Mouse (Mus musculus): ENCODE data around the gene Sept12.
A peak's percentile ranks its signal among the peaks of the same experiment; 100 is the strongest.

Gene Sept12

GRCm38 (mm10) chr16:4974521-4974920 lies 23.1 kb downstream of the Sept12 start:
- DNase-seq (ENCODE audit: low spot score) = no peak

GRCm38 (mm10) chr16:4971626-4972025 lies 26.0 kb downstream of the Sept12 start:
- no peak for DNase-seq (ENCODE audit: low spot score)

- DNase-seq (ENCODE audit: low spot score) = no peak
Observed at GRCm38 (mm10) chr16:4969055-4969843, 28.4 kb downstream of the Sept12 start.

- DNase-seq (ENCODE audit: low spot score) = no peak
Observed at GRCm38 (mm10) chr16:4968426-4968825, 29.2 kb downstream of the Sept12 start.

- DNase-seq (ENCODE audit: low spot score) = no peak
Observed at GRCm38 (mm10) chr16:4965392-4966129, 32.1 kb downstream of the Sept12 start.

GRCm38 (mm10) chr16:4964731-4965391 lies 32.8 kb downstream of the Sept12 start:
- DNase-seq (ENCODE audit: low spot score) = no peak

GRCm38 (mm10) chr16:4963797-4964709 lies 33.6 kb downstream of the Sept12 start, which contains the start of gene Anks3:
Gene Anks3 (minus strand): TSS chr16:4964205.
- DNase-seq (ENCODE audit: low spot score) = peak; percentile 90

GRCm38 (mm10) chr16:4963346-4963745 lies 34.3 kb downstream of the Sept12 start:
- no peak for DNase-seq (ENCODE audit: low spot score)

- no peak for DNase-seq (ENCODE audit: low spot score)
Observed at GRCm38 (mm10) chr16:4960260-4960659, 37.4 kb downstream of the Sept12 start.

GRCm38 (mm10) chr16:4957446-4957845 lies 40.2 kb downstream of the Sept12 start:
- DNase-seq (ENCODE audit: low spot score) = no peak

GRCm38 (mm10) chr16:4956609-4957008 lies 41.0 kb downstream of the Sept12 start:
- no peak for DNase-seq (ENCODE audit: low spot score)

GRCm38 (mm10) chr16:4947378-4947777 lies 50.3 kb downstream of the Sept12 start:
- DNase-seq (ENCODE audit: low spot score) = no peak

GRCm38 (mm10) chr16:4946155-4946554 lies 51.5 kb downstream of the Sept12 start:
- DNase-seq (ENCODE audit: low spot score) = no peak

- DNase-seq (ENCODE audit: low spot score) = no peak
Observed at GRCm38 (mm10) chr16:4945415-4945814, 52.2 kb downstream of the Sept12 start.

GRCm38 (mm10) chr16:4943431-4943830 lies 54.2 kb downstream of the Sept12 start:
- DNase-seq (ENCODE audit: low spot score) = no peak

- no peak for DNase-seq (ENCODE audit: low spot score)
Observed at GRCm38 (mm10) chr16:4942868-4943267, 54.8 kb downstream of the Sept12 start.

- no peak for DNase-seq (ENCODE audit: low spot score)
Observed at GRCm38 (mm10) chr16:4941016-4941415, 56.6 kb downstream of the Sept12 start.

GRCm38 (mm10) chr16:4940311-4940850 lies 57.3 kb downstream of the Sept12 start:
- no peak for DNase-seq (ENCODE audit: low spot score)

- DNase-seq (ENCODE audit: low spot score) = peak; percentile 9
Observed at GRCm38 (mm10) chr16:4939412-4939811, 58.2 kb downstream of the Sept12 start.

GRCm38 (mm10) chr16:4938989-4939388 lies 58.7 kb downstream of the Sept12 start:
- peak; percentile 85 for DNase-seq (ENCODE audit: low spot score)

GRCm38 (mm10) chr16:4938461-4938860 lies 59.2 kb downstream of the Sept12 start, which contains the start of gene Nudt16l1:
Gene Nudt16l1 (plus strand): TSS chr16:4938761.
- no peak for DNase-seq (ENCODE audit: low spot score)

Data from spleen, adult 12 weeks (tissue).